Mouse (Mus musculus): ENCODE results near the gene Sesn3. TPM values are rescaled to one million over a fixed set of nuclear protein-coding genes. Genes with fewer than 3 reads are reported as not detected.

Gene Sesn3
- polyA plus RNA-seq, 1 experiment from 2014 or later = 28.9 TPM

- Histone ChIP-seq H3K9ac (no peak overlapping the region), H3K4me3 (no peak overlapping the region), H3K27ac (no peak overlapping the region), H3K27me3 (no peaks in the 10 kb centered on the region), H3K9me3 (no peaks in the 10 kb centered on the region), H3K4me2 (replicated peaks) (no peak overlapping the region), H3K36me3 (no peaks in the 10 kb centered on the region), H3K4me1 (0 out of 2 replicates have a peak, but pooled peaks cover 3% of the 10 kb centered on the region)
- no peak for ATAC-seq (ENCODE audit: insufficient number of reproducible peaks, insufficient read depth, low FRiP score, low TSS enrichment)
- WGBS = 77% methylated on average over 6 of the region's 6 CpGs
Measured at GRCm38 (mm10) chr9:14363540-14363939, 88.7 kb downstream of the Sesn3 start.

GRCm38 (mm10) chr9:14364719-14365118 lies 89.9 kb downstream of the Sesn3 start:
- H3K4me1 ChIP-seq = 0 out of 2 replicates have a peak, but pooled peaks cover 3% of the 10 kb centered on the region
- H3K27ac ChIP-seq = no peak overlapping the region
- no peak overlapping the region for H3K9ac ChIP-seq
- H3K27me3 ChIP-seq = no peaks in the 10 kb centered on the region
- ATAC-seq (ENCODE audit: insufficient number of reproducible peaks, insufficient read depth, low FRiP score, low TSS enrichment) = no peak
- H3K36me3 ChIP-seq = no peaks in the 10 kb centered on the region
- H3K4me3 ChIP-seq = no peak overlapping the region
- H3K4me2 ChIP-seq (replicated peaks) = no peak overlapping the region
- WGBS = 95% methylated on average over 9 of the region's 9 CpGs
- no peaks in the 10 kb centered on the region for H3K9me3 ChIP-seq

GRCm38 (mm10) chr9:14365481-14366125 lies 90.7 kb downstream of the Sesn3 start:
- H3K9ac ChIP-seq = no peak overlapping the region
- no peak overlapping the region for H3K4me3 ChIP-seq
- no peak overlapping the region for H3K27ac ChIP-seq
- no peaks in the 10 kb centered on the region for H3K27me3 ChIP-seq
- H3K4me1 ChIP-seq = 0 out of 2 replicates have a peak, but pooled peaks cover 3% of the 10 kb centered on the region
- H3K9me3 ChIP-seq = no peaks in the 10 kb centered on the region
- WGBS = 61% methylated on average over 4 of the region's 4 CpGs
- H3K4me2 ChIP-seq (replicated peaks) = no peak overlapping the region
- ATAC-seq (ENCODE audit: insufficient number of reproducible peaks, insufficient read depth, low FRiP score, low TSS enrichment) = no peak
- no peaks in the 10 kb centered on the region for H3K36me3 ChIP-seq

GRCm38 (mm10) chr9:14367850-14368249 lies 93.0 kb downstream of the Sesn3 start:
- WGBS = 92% methylated on average over 4 of the region's 4 CpGs
- Histone ChIP-seq H3K4me2 (replicated peaks) (no peak overlapping the region), H3K27ac (no peak overlapping the region), H3K9ac (no peak overlapping the region), H3K4me3 (no peak overlapping the region), H3K27me3 (no peaks in the 10 kb centered on the region), H3K9me3 (no peaks in the 10 kb centered on the region), H3K36me3 (no peaks in the 10 kb centered on the region), H3K4me1 (0 out of 2 replicates have a peak, but pooled peaks cover 3% of the 10 kb centered on the region)
- ATAC-seq (ENCODE audit: insufficient number of reproducible peaks, insufficient read depth, low FRiP score, low TSS enrichment) = no peak

- ATAC-seq (ENCODE audit: insufficient number of reproducible peaks, insufficient read depth, low FRiP score, low TSS enrichment) = no peak
- Histone ChIP-seq H3K4me1 (0 out of 2 replicates have a peak, but pooled peaks cover 3% of the 10 kb centered on the region), H3K27ac (no peak overlapping the region), H3K4me3 (no peak overlapping the region), H3K4me2 (replicated peaks) (no peak overlapping the region), H3K9me3 (no peaks in the 10 kb centered on the region), H3K9ac (no peak overlapping the region), H3K36me3 (no peaks in the 10 kb centered on the region), H3K27me3 (no peaks in the 10 kb centered on the region)
Measured at GRCm38 (mm10) chr9:14369271-14369670, 94.4 kb downstream of the Sesn3 start.

GRCm38 (mm10) chr9:14372440-14372839 lies 97.6 kb downstream of the Sesn3 start:
- H3K4me2 ChIP-seq (replicated peaks) = no peak overlapping the region
- H3K9me3 ChIP-seq = no peaks in the 10 kb centered on the region
- no peaks in the 10 kb centered on the region for H3K27me3 ChIP-seq
- H3K9ac ChIP-seq = no peak overlapping the region
- no peak overlapping the region for H3K27ac ChIP-seq
- H3K4me1 ChIP-seq = no peaks in the 10 kb centered on the region
- H3K4me3 ChIP-seq = no peak overlapping the region
- no peak for ATAC-seq (ENCODE audit: insufficient number of reproducible peaks, insufficient read depth, low FRiP score, low TSS enrichment)
- H3K36me3 ChIP-seq = no peaks in the 10 kb centered on the region

- peaks cover 4% of the 10 kb centered on the region; the same call in 1 of the 2 replicates for H3K4me1 ChIP-seq
- H3K36me3 ChIP-seq = no peaks in the 10 kb centered on the region
- no peak overlapping the region for H3K27ac ChIP-seq
- no peak overlapping the region for H3K9ac ChIP-seq
- no peak overlapping the region for H3K4me2 ChIP-seq (replicated peaks)
- H3K27me3 ChIP-seq = 0 out of 2 replicates have a peak, but pooled peaks cover 4% of the 10 kb centered on the region
- 89% methylated on average over 4 of the region's 4 CpGs for WGBS
- H3K9me3 ChIP-seq = no peaks in the 10 kb centered on the region
- ATAC-seq (ENCODE audit: insufficient number of reproducible peaks, insufficient read depth, low FRiP score, low TSS enrichment) = no peak
- no peak overlapping the region for H3K4me3 ChIP-seq
Measured at GRCm38 (mm10) chr9:14376149-14376548, 101.3 kb downstream of the Sesn3 start.

GRCm38 (mm10) chr9:14378151-14378550 lies 103.3 kb downstream of the Sesn3 start:
- Histone ChIP-seq H3K36me3 (no peaks in the 10 kb centered on the region), H3K4me3 (no peak overlapping the region), H3K4me2 (replicated peaks) (no peak overlapping the region), H3K4me1 (peaks cover 9% of the 10 kb centered on the region), H3K27ac (no peak overlapping the region), H3K27me3 (0 out of 2 replicates have a peak, but pooled peaks cover 4% of the 10 kb centered on the region), H3K9me3 (no peaks in the 10 kb centered on the region), H3K9ac (no peak overlapping the region)
- 93% methylated on average over 2 of the region's 2 CpGs for WGBS
- no peak for ATAC-seq (ENCODE audit: insufficient number of reproducible peaks, insufficient read depth, low FRiP score, low TSS enrichment)

- H3K4me1 ChIP-seq = peaks cover 9% of the 10 kb centered on the region
- 22% methylated on average over 8 of the region's 8 CpGs for WGBS
Measured at GRCm38 (mm10) chr9:14379769-14380385, 105.0 kb downstream of the Sesn3 start.

GRCm38 (mm10) chr9:14380386-14381285 lies 105.8 kb downstream of the Sesn3 start:
- peak overlapping the region; percentile 92 for H3K4me2 ChIP-seq (replicated peaks)
- peak; percentile 91 for ATAC-seq (ENCODE audit: insufficient number of reproducible peaks, insufficient read depth, low FRiP score, low TSS enrichment)
- peaks cover 9% of the 10 kb centered on the region for H3K4me1 ChIP-seq
- H3K9ac ChIP-seq = peak overlapping the region; percentile 78
- H3K9me3 ChIP-seq = no peaks in the 10 kb centered on the region
- under 1% methylated on average over 76 of the region's 76 CpGs for WGBS
- H3K36me3 ChIP-seq = no peaks in the 10 kb centered on the region
- H3K4me3 ChIP-seq = peak overlapping the region; percentile 63
- H3K27ac ChIP-seq = peak overlapping the region; percentile 70
- H3K27me3 ChIP-seq = 0 out of 2 replicates have a peak, but pooled peaks cover 4% of the 10 kb centered on the region

More at GRCm38 (mm10) chr9:14379769-14380385, 105.0 kb downstream of the Sesn3 start:
- H3K36me3 ChIP-seq = no peaks in the 10 kb centered on the region
- H3K27ac ChIP-seq = no peak overlapping the region
- 0 out of 2 replicates have a peak, but pooled peaks cover 4% of the 10 kb centered on the region for H3K27me3 ChIP-seq
- peak overlapping the region; percentile 78 for H3K9ac ChIP-seq
- H3K4me2 ChIP-seq (replicated peaks) = peak overlapping the region; percentile 92
- H3K9me3 ChIP-seq = no peaks in the 10 kb centered on the region
- peak overlapping the region; percentile 63 for H3K4me3 ChIP-seq
- 0 out of 2 replicates have a peak, but pooled peaks have one; percentile 2 for ATAC-seq (ENCODE audit: insufficient number of reproducible peaks, insufficient read depth, low FRiP score, low TSS enrichment)

GRCm38 (mm10) chr9:14381353-14382055 lies 106.6 kb downstream of the Sesn3 start, which contains the start of gene Endod1:
TSS of gene Endod1 (minus strand) at chr9:14381507.
- peak; percentile 42; the same call in 1 of the 2 replicates for ATAC-seq (ENCODE audit: insufficient number of reproducible peaks, insufficient read depth, low FRiP score, low TSS enrichment)
- WGBS = 5% methylated on average over 8 of the region's 8 CpGs
- H3K27ac ChIP-seq = peak within 1 kb of the TSS; percentile 70

More at GRCm38 (mm10) chr9:14381353-14382055, 106.6 kb downstream of the Sesn3 start, which contains the start of gene Endod1:
- H3K27me3 ChIP-seq = 0 out of 2 replicates have a peak, but pooled peaks cover 4% of the 10 kb centered on the region
- H3K4me2 ChIP-seq (replicated peaks) = peak within 1 kb of the TSS; percentile 92
- peaks cover 9% of the 10 kb centered on the region for H3K4me1 ChIP-seq
- H3K9me3 ChIP-seq = no peaks in the 10 kb centered on the region
- H3K9ac ChIP-seq = peak within 1 kb of the TSS; percentile 78
- peak within 1 kb of the TSS; percentile 63 for H3K4me3 ChIP-seq
- no peaks in the 10 kb centered on the region for H3K36me3 ChIP-seq
